14 mouse cellular contexts compared by ENCODE assay signal in genomic region chr12:13207099-13207498, GRCm38 (mm10).
"Had no signal": no experiment of that assay in that cellular context is flagged by ENCODE, and none has a peak within 500 bp of the region (broad histone marks: within the 10 kb centered on the region; RNA-seq: fewer than 3 reads in every experiment).

No protein-coding gene starts in this region.

- H3K9me3 ChIP-seq: limb, embryonic 12.5 days; liver, embryonic 13.5 days; lung, embryonic 15.5 days; midbrain, embryonic 12.5 days; stomach, embryonic 15.5 days had no signal

- H3K4me2 ChIP-seq: limb, embryonic 12.5 days; liver, embryonic 13.5 days; lung, embryonic 15.5 days; midbrain, embryonic 12.5 days; stomach, embryonic 15.5 days had no signal

- H3K9ac ChIP-seq: limb, embryonic 12.5 days; liver, embryonic 13.5 days; liver, postnatal 0 days; lung, embryonic 15.5 days; midbrain, embryonic 12.5 days; stomach, embryonic 15.5 days had no signal

- DNase-seq: liver; liver, embryonic 13.5 days; liver, postnatal 0 days; lung, postnatal 14 days; right cerebral cortex, postnatal 14 days; thymus, adult 2 months; thymus, postnatal 25 days had no signal

- H3K36me3 ChIP-seq: limb, embryonic 12.5 days; liver, embryonic 13.5 days; lung, embryonic 15.5 days; midbrain, embryonic 12.5 days; stomach, embryonic 15.5 days had no signal

- H3K27me3 ChIP-seq: liver, embryonic 13.5 days; lung, embryonic 15.5 days; midbrain, embryonic 12.5 days had no signal

- ATAC-seq: inflammation-experienced regulatory T-cells, adult 6 months; liver, postnatal 0 days had no signal

- H3K4me1 ChIP-seq: stomach, embryonic 15.5 days had no signal

- H3K27ac ChIP-seq: limb, embryonic 12.5 days; liver, embryonic 13.5 days; lung, embryonic 15.5 days; macrophage; midbrain, embryonic 12.5 days; stomach, embryonic 15.5 days had no signal

- H3K4me3 ChIP-seq: limb, embryonic 12.5 days; liver, embryonic 13.5 days; lung, embryonic 15.5 days; megakaryocyte, embryonic 14.5 days; midbrain, embryonic 12.5 days; stomach, embryonic 15.5 days had no signal
